ENCODE assay signal across 8 mouse cellular contexts in the genomic region with DNA sequence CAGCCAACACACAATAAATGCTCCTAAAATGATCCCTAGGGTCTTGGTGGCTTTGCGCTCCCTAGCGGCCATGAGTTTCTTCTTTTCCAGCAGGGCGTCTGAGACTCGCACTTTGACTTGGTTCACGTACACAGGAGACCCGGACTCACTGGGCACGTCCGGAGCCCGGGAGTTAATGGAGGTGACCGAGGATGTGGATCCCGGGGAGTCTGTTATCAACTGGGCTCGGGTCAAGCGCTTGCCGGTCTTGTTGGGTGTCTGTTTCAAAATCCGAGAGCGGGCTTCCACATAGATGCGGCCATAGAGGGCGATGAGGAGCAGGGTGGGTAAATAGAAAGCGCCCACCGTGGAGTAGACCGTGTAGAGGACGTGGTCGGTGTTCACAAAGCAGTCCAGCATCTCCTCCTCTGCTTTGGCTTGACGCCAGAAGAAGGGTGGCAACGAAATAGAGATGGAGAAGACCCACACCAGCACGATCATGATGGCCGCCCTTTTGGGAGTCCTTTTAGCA. TPM values are rescaled to one million over a fixed set of nuclear protein-coding genes. Genes with fewer than 3 reads are reported as not detected.
DNase-seq lines count a peak whose midpoint lies in the region; ATAC-seq lines count a peak whose summit lies in the region.

No protein-coding gene starts in this region.

- no peaks in the 10 kb centered on the region for H3K36me3 ChIP-seq in liver, embryonic 11.5 days (ENCODE audit: control insufficient read depth, insufficient read depth, low read length)
- H3K36me3 ChIP-seq in heart, embryonic 14.5 days (ENCODE audit: control insufficient read depth, insufficient read depth, low read length) = no peaks in the 10 kb centered on the region
- H3K36me3 ChIP-seq in megakaryocyte, embryonic 14.5 days (replicated peaks; ENCODE audit: low read length) = no peaks in the 10 kb centered on the region
- H3K36me3 ChIP-seq in stomach, embryonic 15.5 days = no peaks in the 10 kb centered on the region

- H3K27ac ChIP-seq in liver, embryonic 11.5 days (ENCODE audit: low read depth, low read length) = no peak overlapping the region
- H3K27ac ChIP-seq in heart, embryonic 14.5 days (replicated peaks in 1 of 2; ENCODE audit: control insufficient read depth in 1 of 2, insufficient read depth in 1 of 2, low read depth in 2 of 2, low read length in 2 of 2) = no peak overlapping the region
- H3K27ac ChIP-seq in stomach, embryonic 15.5 days = no peak overlapping the region

- H3K9ac ChIP-seq in liver, embryonic 11.5 days (ENCODE audit: low read depth, low read length) = no peak overlapping the region
- 0 out of 2 replicates have a peak overlapping the region, but pooled peaks have one; percentile 42 for H3K9ac ChIP-seq in heart, embryonic 14.5 days (ENCODE audit: low read length)
- no peak overlapping the region for H3K9ac ChIP-seq in stomach, embryonic 15.5 days

- H3K27me3 ChIP-seq in liver, embryonic 11.5 days (replicated peaks; ENCODE audit: control insufficient read depth, insufficient read depth, low read length) = peaks cover 44% of the 10 kb centered on the region
- H3K27me3 ChIP-seq in heart, embryonic 14.5 days (ENCODE audit: control insufficient read depth, insufficient read depth, low read length) = peaks cover 37% of the 10 kb centered on the region
- H3K27me3 ChIP-seq in megakaryocyte, embryonic 14.5 days (replicated peaks) = peaks cover 53% of the 10 kb centered on the region
- H3K27me3 ChIP-seq in stomach, embryonic 15.5 days (replicated peaks) = 0 out of 2 replicates have a peak, but pooled peaks cover 19% of the 10 kb centered on the region

- peak overlapping the region; percentile 85 for H3K4me2 ChIP-seq in liver, embryonic 11.5 days
- peak overlapping the region; percentile 99 for H3K4me2 ChIP-seq in heart, embryonic 14.5 days (ENCODE audit: low read length)
- peak overlapping the region; percentile 97 for H3K4me2 ChIP-seq in stomach, embryonic 15.5 days

- peak; percentile 34 for DNase-seq in liver, embryonic 11.5 days (ENCODE audit: low spot score)
- DNase-seq in liver = no peak
- DNase-seq in embryo, embryonic 10 days (ENCODE audit: low spot score) = peak; percentile 53
- DNase-seq in layer of hippocampus, adult 9-11 months = peak; percentile 7
- DNase-seq in adipocyte (ENCODE audit: low spot score) = no peak

- peak overlapping the region; percentile 53 for H3K4me3 ChIP-seq in liver, embryonic 11.5 days (ENCODE audit: low read depth, low read length)
- H3K4me3 ChIP-seq in heart, embryonic 14.5 days (ENCODE audit: control insufficient read depth in 1 of 2, insufficient read depth in 1 of 2, low read depth in 1 of 2, low read length in 2 of 2) = peak overlapping the region; percentile 66 to 77
- peak overlapping the region; percentile 87 for H3K4me3 ChIP-seq in megakaryocyte, embryonic 14.5 days (replicated peaks)
- peak overlapping the region; percentile 69 for H3K4me3 ChIP-seq in stomach, embryonic 15.5 days (replicated peaks)

- 3% methylated on average over 27 of the region's 27 CpGs for WGBS in liver, embryonic 11.5 days
- WGBS in heart, embryonic 14.5 days = 3% methylated on average over 27 of the region's 27 CpGs
- 5% methylated on average over 27 of the region's 27 CpGs for WGBS in stomach, embryonic 15.5 days

- H3K9me3 ChIP-seq in liver, embryonic 11.5 days (ENCODE audit: control insufficient read depth, low read length) = no peaks in the 10 kb centered on the region
- no peaks in the 10 kb centered on the region for H3K9me3 ChIP-seq in heart, embryonic 14.5 days (ENCODE audit: control insufficient read depth, low read length)
- H3K9me3 ChIP-seq in megakaryocyte, embryonic 14.5 days = peaks cover 13% of the 10 kb centered on the region; the same call in 1 of the 2 replicates
- no peaks in the 10 kb centered on the region for H3K9me3 ChIP-seq in stomach, embryonic 15.5 days

- ATAC-seq in liver, embryonic 11.5 days (replicated peaks; ENCODE audit: low FRiP score) = no peak
- ATAC-seq in heart, embryonic 14.5 days (ENCODE audit: insufficient number of reproducible peaks, insufficient read depth, low FRiP score, low read depth) = no peak
- no peak for ATAC-seq in stomach, embryonic 15.5 days (ENCODE audit: insufficient read depth, low FRiP score, low read depth)

- H3K4me1 ChIP-seq in liver, embryonic 11.5 days (replicated peaks; ENCODE audit: control insufficient read depth, insufficient read depth, low read length) = 0 out of 2 replicates have a peak, but pooled peaks cover 2% of the 10 kb centered on the region
- peaks cover 7 to 11% of the 10 kb centered on the region in 2 experiments for H3K4me1 ChIP-seq in heart, embryonic 14.5 days (ENCODE audit: control insufficient read depth in 2 of 2, insufficient read depth in 2 of 2, low read length in 2 of 2)
- peaks cover 27% of the 10 kb centered on the region for H3K4me1 ChIP-seq in megakaryocyte, embryonic 14.5 days
- peaks cover 15% of the 10 kb centered on the region; the same call in 1 of the 2 replicates for H3K4me1 ChIP-seq in stomach, embryonic 15.5 days

RNA-seq across cellular contexts. Expression of a gene that starts 2.0 kb away (rescaled TPM):
- 0.29 and 0.40 TPM in 2 replicates for polyA plus RNA-seq in liver, embryonic 11.5 days (2014; fragmentation: Nextera tagmentation; extraction: Ambion mirVana)
- 0.49 and 0.63 TPM in 2 replicates for polyA plus RNA-seq in heart, embryonic 14.5 days (2014; fragmentation: Nextera tagmentation; extraction: Ambion mirVana)
- not detected in 2 replicates for polyA plus RNA-seq in megakaryocyte, embryonic 14.5 days (2012; ENCODE audit: insufficient read depth, low replicate concordance)
- polyA plus RNA-seq in stomach, embryonic 15.5 days (2015; fragmentation: Nextera tagmentation; extraction: Ambion mirVana) = 1.3 and 1.5 TPM in 2 replicates

Comparison
In these comparisons a context has a peak if more than half of its experiments do, and no peak if none do; other contexts are left out.
1. DNase-seq: peak in liver, embryonic 11.5 days (single experiment), embryo, embryonic 10 days (single experiment) and layer of hippocampus, adult 9-11 months (single experiment); none in liver (single experiment) and adipocyte (single experiment).
2. Peak in every context shown above with its lines, with median percentiles within 50 percentile points of each other: H3K4me2 ChIP-seq and H3K4me3 ChIP-seq.